Mouse (Mus musculus) 416B (cell line): ENCODE measurements around the gene Ercc1.
A peak's percentile ranks its signal among the peaks of the same experiment; 100 is the strongest.

ENCODE experiments used
- DNase-seq: peaks from one replicate; pipeline ENCODE4 v3.0.0; 2011; ENCODE audit warnings: low read depth

The Ercc1 gene

GRCm38 (mm10) chr7:19344237-19344847, at the start of gene Ercc1:
TSS of gene Ercc1 (plus strand) at chr7:19344778.
- DNase-seq = peak; percentile 67

- peak; percentile 90 for DNase-seq
These were observed 48.9 kb upstream of the Ercc1 start for GRCm38 (mm10) chr7:19295503-19296185.

GRCm38 (mm10) chr7:19297034-19297433, 47.5 kb upstream of the Ercc1 start:
- no peak for DNase-seq

GRCm38 (mm10) chr7:19297794-19298193, 46.8 kb upstream of the Ercc1 start:
- no peak for DNase-seq

GRCm38 (mm10) chr7:19299194-19299593, 45.4 kb upstream of the Ercc1 start:
- DNase-seq = peak; percentile 83

- peak; percentile 91 for DNase-seq
These were observed 43.8 kb upstream of the Ercc1 start for GRCm38 (mm10) chr7:19300501-19301421.

- DNase-seq = no peak
These were observed 42.9 kb upstream of the Ercc1 start for GRCm38 (mm10) chr7:19301461-19302263.

GRCm38 (mm10) chr7:19302264-19303045, 42.1 kb upstream of the Ercc1 start:
- DNase-seq = no peak

- DNase-seq = no peak
These were observed 41.6 kb upstream of the Ercc1 start for GRCm38 (mm10) chr7:19303046-19303305.

GRCm38 (mm10) chr7:19303770-19304169, 40.8 kb upstream of the Ercc1 start:
- peak; percentile 73 for DNase-seq

- DNase-seq = no peak
These were observed 39.8 kb upstream of the Ercc1 start for GRCm38 (mm10) chr7:19304501-19305412.

- DNase-seq = no peak
These were observed 39.2 kb upstream of the Ercc1 start for GRCm38 (mm10) chr7:19305413-19305735.

GRCm38 (mm10) chr7:19305796-19306765, 38.5 kb upstream of the Ercc1 start:
- DNase-seq = no peak

GRCm38 (mm10) chr7:19306819-19307738, 37.5 kb upstream of the Ercc1 start:
- peak; percentile 36 for DNase-seq

- peak; percentile 91 for DNase-seq
These were observed 36.7 kb upstream of the Ercc1 start for GRCm38 (mm10) chr7:19307739-19308453.

GRCm38 (mm10) chr7:19308454-19309277, 35.9 kb upstream of the Ercc1 start:
- DNase-seq = peak; percentile 95
